Mouse (Mus musculus) neural tube, embryonic 11.5 days (tissue): ENCODE results near the gene Cyld. TPM values are rescaled to one million over a fixed set of nuclear protein-coding genes. Genes with fewer than 3 reads are reported as not detected.
"Not testable (repeated sequence)": the region's sequence is repeated elsewhere in the genome, so short reads cannot be mapped to it uniquely, and the experiment has no call there.

Source experiments
- ATAC-seq: fragments of 200-750 bp; cut with Nextera tagmentation; 2 replicates; pipeline ENCODE4 v1.8.0; 2017; ENCODE audit warnings: moderate number of reproducible peaks, mild to moderate bottlenecking, moderate TSS enrichment, moderate library complexity; ENCODE audit not compliant: insufficient read depth, low FRiP score, low TSS enrichment
- DNase-seq: peaks from one replicate; pipeline ENCODE4 v3.0.0-alpha.2; 2015; ENCODE audit warnings: low spot score
- H3K27ac ChIP-seq: fragments of 300-500 bp; sonication (generic); 2 replicates; pipeline ENCODE4 v1.5.1; 2014; ENCODE audit warnings: low read depth, mild to moderate bottlenecking, low read length
- H3K27me3 ChIP-seq: fragments of 300-500 bp; sonication (generic); 2 replicates; pipeline ENCODE4 v1.6.1; 2014; ENCODE audit warnings: mild to moderate bottlenecking, low read length, mixed read lengths; ENCODE audit not compliant: control insufficient read depth, insufficient read depth
- H3K36me3 ChIP-seq: fragments of 300-500 bp; sonication (generic); 2 replicates; pipeline ENCODE4 v1.6.1; 2014; ENCODE audit warnings: mild to moderate bottlenecking, low read length, moderate library complexity, mixed read lengths; ENCODE audit not compliant: control insufficient read depth, insufficient read depth
- H3K4me1 ChIP-seq: fragments of 300-500 bp; sonication (generic); 2 replicates; pipeline ENCODE4 v1.6.1; 2014; ENCODE audit warnings: low read length, mixed read lengths; ENCODE audit not compliant: control insufficient read depth, insufficient read depth
- H3K4me2 ChIP-seq: fragments of 300-500 bp; sonication (generic); 2 replicates; pipeline ENCODE4 v1.6.1; 2014; ENCODE audit warnings: low read depth, mild to moderate bottlenecking, moderate library complexity
- H3K4me3 ChIP-seq: fragments of 300-500 bp; sonication (generic); 2 replicates; pipeline ENCODE4 v1.5.1; 2014; ENCODE audit warnings: low read depth, low read length
- H3K9ac ChIP-seq: fragments of 300-500 bp; sonication (generic); 2 replicates; pipeline ENCODE4 v1.6.1; 2014; ENCODE audit warnings: mild to moderate bottlenecking, low read length
- H3K9me3 ChIP-seq: fragments of 300-500 bp; sonication (generic); 2 replicates; pipeline ENCODE4 v1.6.1; 2016; ENCODE audit warnings: low read length; ENCODE audit not compliant: control insufficient read depth
- WGBS: fragments of 180-500 bp; shearing (Covaris S2); extraction: QIAGEN DNeasy Blood & Tissue Kit; methylation state at CpG from one replicate; pipeline ENCODE4 v1.1.7; 2014; 5-methylcytosine and 5-hydroxymethylcytosine counted together
- polyA plus RNA-seq: library from polyadenylated mRNA; unstranded; fragments of >200 nt; fragmentation: Nextera tagmentation; extraction: Ambion mirVana; gene quantifications from 2 replicates; pipeline ENCODE4 v1.2.1, GENCODE M21; 2014

Gene Cyld
- 15.7 and 16.3 TPM in 2 replicates for polyA plus RNA-seq

DNA sequence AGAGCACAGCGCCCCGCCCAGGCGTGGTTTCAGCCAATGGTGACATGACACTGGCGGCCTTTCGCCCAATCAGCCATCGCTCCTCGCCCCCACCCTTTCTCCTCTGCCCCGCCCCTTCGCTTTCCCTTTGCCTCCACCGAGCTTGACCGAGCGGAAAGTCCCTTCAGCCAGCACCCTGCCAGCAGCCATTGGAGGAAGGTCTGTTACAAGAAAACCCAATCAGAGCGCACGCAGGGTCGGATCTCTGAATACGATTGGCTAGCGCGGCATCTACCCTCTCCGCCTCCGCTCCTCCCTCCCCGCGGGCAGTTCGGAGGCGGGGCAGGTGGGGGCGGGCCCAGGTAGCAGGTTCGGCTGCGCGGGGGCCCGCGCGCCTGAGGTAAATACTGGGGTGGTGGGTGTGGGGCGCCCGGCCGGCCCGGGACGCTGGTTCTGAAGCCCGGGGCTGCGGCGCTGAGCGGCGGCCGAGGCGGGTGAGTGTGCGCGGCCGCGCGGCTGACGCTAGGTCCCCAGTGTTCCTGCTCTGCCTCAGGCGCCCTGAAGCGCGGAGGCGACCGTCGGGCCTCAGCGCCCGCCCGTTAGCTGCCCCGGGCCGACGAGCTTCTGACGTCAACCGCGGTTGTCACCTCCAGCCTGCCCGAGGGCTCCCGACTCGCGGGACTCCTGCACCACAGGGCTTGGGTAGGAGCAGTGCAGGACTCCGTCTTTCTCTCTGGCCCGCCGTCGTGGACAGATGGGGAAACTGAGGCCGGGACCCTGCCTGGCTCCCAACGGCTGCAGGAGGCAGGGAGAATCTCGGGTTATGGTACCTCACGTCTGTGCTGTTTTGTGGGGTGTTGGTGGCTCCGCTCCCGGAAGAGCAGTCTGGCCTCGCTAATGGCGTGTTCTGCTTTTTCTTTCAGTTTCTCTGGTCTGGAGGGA lies at the start of gene Cyld:
Gene Cyld, plus strand, starts transcription at position 308 of the 921 bp plus-strand sequence.
- Histone ChIP-seq H3K4me2 (peak within 1 kb of the TSS; percentile 77), H3K9ac (peak within 1 kb of the TSS; percentile 65), H3K4me3 (peak within 1 kb of the TSS; percentile 68), H3K9me3 (no peaks in the 10 kb centered on the region), H3K36me3 (no peaks in the 10 kb centered on the region), H3K27me3 (no peaks in the 10 kb centered on the region), H3K4me1 (0 out of 2 replicates have a peak, but pooled peaks cover 5% of the 10 kb centered on the region), H3K27ac (no peak within 1 kb of the TSS)
- peak; percentile 99 for ATAC-seq
- DNase-seq = peak; percentile 98
- under 1% methylated on average over 80 of the region's 80 CpGs for WGBS

DNA sequence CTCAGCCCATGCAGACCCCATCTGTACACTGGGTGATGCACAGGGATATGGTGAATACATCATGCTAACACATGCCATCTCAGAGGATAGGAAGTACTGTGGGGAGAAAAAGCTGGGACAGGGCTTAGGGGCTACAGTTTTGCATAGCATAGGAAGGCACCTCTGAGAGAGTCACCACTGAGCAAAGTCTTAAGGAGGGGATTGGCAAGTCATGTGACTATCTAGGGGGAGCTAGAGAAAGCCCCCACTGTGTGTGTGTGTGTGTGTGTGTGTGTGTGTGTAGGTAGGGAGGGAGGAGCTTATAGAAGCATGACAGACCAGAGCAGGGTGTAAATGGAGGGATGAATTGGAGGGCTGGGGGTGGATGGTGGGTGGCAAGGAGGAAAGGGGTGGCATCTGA lies 48.5 kb upstream of the Cyld start:
- no peak for ATAC-seq

DNA sequence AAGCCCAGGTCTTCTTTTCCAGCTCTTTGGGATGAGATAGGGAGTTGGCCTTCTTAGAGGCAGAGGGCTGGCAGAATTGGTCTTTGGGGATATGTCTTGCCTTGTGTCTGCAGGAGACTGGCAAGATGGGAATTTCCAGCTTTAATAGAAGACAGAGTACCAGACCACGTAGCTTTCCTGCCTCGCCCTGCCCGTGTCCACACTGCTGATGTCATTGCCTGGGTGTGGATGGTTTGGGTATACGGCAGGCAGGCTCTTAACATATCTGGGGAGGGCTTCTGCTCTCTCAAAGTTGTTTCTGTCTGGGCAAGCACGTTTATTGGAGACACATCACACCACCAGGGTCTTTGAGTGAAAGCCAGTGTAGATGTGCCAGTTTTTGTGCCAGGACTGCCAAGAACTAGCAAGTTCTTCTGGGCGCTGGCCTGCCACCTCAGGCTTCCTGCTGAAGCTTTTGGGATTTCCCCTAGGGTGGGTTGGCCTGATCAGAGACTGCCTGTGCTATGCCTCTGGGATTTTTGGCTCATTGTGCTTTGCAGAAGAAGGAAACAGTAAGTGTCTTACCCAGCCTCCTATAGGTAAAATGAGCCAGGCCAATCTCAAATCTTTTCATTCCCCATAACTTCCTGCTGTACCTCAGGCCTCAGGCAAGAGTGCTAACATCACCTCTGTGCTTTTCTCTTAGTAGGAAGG lies 46.7 kb upstream of the Cyld start:
- H3K27me3 ChIP-seq = no peaks in the 10 kb centered on the region
- ATAC-seq = no peak

More for the DNA sequence above, 48.5 kb upstream of the Cyld start:
- DNase-seq = no peak
- Histone ChIP-seq H3K9ac (no peak overlapping the region), H3K4me3 (no peak overlapping the region), H3K36me3 (no peaks in the 10 kb centered on the region), H3K4me2 (no peak overlapping the region), H3K27ac (no peak overlapping the region), H3K9me3 (no peaks in the 10 kb centered on the region), H3K27me3 (no peaks in the 10 kb centered on the region), H3K4me1 (no peaks in the 10 kb centered on the region)

DNA sequence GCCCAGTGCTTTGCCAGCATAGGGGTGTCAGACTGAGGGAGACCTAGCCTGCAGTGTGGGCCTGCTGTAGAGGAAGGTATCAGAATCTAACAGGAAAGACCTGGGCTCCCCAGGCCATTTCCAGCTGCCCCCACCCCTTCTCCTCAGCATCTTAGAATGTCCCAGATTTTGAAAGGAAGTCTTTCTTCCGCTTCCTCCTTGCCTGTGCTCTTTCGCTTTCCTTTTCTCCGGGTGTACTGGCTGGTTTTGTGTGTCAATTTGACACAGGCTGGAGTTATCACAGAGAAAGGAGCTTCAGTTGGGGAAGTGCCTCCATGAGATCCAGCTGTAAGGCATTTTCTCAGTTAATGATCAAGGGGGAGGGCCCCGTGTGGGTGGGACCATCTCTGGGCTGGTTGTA lies 45.7 kb upstream of the Cyld start:
- not testable (repeated sequence) for H3K4me3 ChIP-seq, ATAC-seq, H3K27ac ChIP-seq, H3K9me3 ChIP-seq, H3K9ac ChIP-seq, H3K27me3 ChIP-seq, H3K4me2 ChIP-seq, H3K4me1 ChIP-seq, H3K36me3 ChIP-seq, DNase-seq
- 74% methylated on average over 4 of the region's 4 CpGs for WGBS

More for the DNA sequence above, 46.7 kb upstream of the Cyld start:
- Histone ChIP-seq H3K4me2 (no peak overlapping the region), H3K9ac (no peak overlapping the region), H3K4me3 (no peak overlapping the region), H3K9me3 (no peaks in the 10 kb centered on the region), H3K27ac (no peak overlapping the region), H3K36me3 (no peaks in the 10 kb centered on the region), H3K4me1 (no peaks in the 10 kb centered on the region)
- DNase-seq = no peak
- 78% methylated on average over 6 of the region's 6 CpGs for WGBS

DNA sequence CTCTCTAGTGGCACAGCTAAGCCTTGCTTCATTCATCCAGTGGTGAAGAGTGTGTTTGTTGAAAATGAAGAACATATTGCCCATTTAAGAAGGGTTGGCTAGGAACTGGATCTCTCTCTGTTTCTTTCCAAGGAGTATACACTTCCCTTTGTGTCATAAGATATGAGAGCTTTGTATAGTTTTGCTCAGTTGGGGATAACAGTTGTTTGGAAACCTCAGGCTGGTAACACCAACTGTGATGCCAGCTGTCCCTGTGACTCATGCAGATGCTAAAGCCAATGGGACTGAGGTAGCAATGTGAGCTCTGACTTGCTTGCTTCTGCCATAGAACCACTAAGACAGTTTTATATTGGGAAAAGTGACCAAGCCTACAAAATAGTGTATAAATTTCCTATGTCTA lies 41.5 kb upstream of the Cyld start:
- DNase-seq (no peak), ATAC-seq (no peak)
- Histone ChIP-seq H3K9ac (no peak overlapping the region), H3K9me3 (no peaks in the 10 kb centered on the region), H3K4me3 (no peak overlapping the region), H3K27ac (no peak overlapping the region), H3K27me3 (no peaks in the 10 kb centered on the region), H3K4me1 (no peaks in the 10 kb centered on the region), H3K4me2 (no peak overlapping the region), H3K36me3 (no peaks in the 10 kb centered on the region)

DNA sequence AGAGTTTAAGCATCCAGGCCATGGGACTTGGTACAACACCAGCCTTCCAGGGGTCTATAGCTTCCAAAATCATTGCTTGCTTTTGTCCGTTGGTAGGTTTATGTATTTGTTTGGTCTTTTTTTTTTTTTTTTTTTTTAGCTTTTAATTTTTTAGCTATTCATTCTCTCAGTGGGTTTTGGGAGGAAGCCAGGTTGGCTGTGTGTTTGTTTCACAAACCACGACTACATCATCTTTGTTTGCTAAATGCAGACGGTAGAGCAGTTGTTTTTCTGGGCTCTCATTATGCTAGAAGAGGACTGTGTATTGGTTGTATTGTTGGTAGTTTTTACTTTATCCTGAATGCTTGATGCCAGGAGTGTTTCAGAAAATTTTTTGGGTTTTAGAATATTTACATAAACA lies 37.0 kb upstream of the Cyld start:
- Histone ChIP-seq H3K9ac (no peak overlapping the region), H3K27ac (no peak overlapping the region), H3K36me3 (no peaks in the 10 kb centered on the region), H3K27me3 (no peaks in the 10 kb centered on the region), H3K9me3 (no peaks in the 10 kb centered on the region), H3K4me1 (no peaks in the 10 kb centered on the region), H3K4me3 (no peak overlapping the region), H3K4me2 (no peak overlapping the region)
- DNase-seq (no peak), ATAC-seq (no peak)
- 94% methylated on average over 3 of the region's 3 CpGs for WGBS

DNA sequence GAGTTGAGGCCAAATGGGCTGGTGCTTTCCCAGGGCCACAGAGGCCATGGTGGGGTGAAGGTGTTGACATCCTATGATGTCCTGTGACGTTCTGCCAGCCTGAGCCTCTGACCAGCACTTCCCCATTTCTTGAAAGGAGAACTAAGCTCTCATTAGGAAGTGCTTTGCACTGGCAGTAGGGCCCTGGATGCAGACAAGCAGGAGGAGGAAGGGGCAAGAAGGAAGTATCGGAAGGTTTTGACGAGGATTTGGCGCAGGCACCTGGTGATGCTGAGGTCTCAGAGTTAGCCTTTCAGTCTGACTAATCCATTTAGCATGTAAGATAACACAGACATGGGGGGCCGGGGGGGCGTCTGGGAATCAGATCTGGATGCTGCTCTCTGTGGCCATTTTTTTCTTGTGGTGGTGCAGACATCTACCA lies 34.4 kb upstream of the Cyld start:
- Histone ChIP-seq H3K27ac (no peak overlapping the region), H3K36me3 (no peaks in the 10 kb centered on the region), H3K9ac (no peak overlapping the region), H3K9me3 (no peaks in the 10 kb centered on the region), H3K27me3 (no peaks in the 10 kb centered on the region), H3K4me1 (no peaks in the 10 kb centered on the region), H3K4me2 (no peak overlapping the region), H3K4me3 (no peak overlapping the region)
- 81% methylated on average over 6 of the region's 6 CpGs for WGBS
- ATAC-seq (no peak), DNase-seq (no peak)

DNA sequence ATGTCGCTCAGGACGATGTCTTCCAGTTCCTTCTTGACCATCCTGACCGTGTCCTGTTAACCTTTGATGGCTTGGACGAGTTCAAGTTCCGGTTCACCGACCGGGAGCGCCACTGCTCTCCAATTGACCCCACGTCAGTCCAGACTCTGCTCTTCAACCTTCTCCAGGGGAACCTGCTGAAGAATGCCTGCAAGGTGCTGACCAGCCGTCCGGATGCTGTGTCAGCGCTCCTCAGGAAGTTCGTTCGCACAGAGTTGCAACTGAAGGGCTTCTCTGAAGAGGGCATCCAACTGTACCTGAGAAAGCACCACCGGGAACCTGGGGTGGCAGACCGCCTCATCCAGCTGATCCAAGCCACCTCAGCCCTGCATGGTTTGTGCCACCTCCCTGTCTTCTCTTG lies 32.7 kb upstream of the Cyld start:
- no peak overlapping the region for H3K4me3 ChIP-seq
- no peak for DNase-seq
- H3K27me3 ChIP-seq = no peaks in the 10 kb centered on the region
- 74% methylated on average over 16 of the region's 16 CpGs for WGBS
- H3K4me2 ChIP-seq = no peak overlapping the region
- H3K4me1 ChIP-seq = no peaks in the 10 kb centered on the region
- no peak overlapping the region for H3K27ac ChIP-seq
- H3K9ac ChIP-seq = no peak overlapping the region
- H3K9me3 ChIP-seq = no peaks in the 10 kb centered on the region
- no peak for ATAC-seq
- no peaks in the 10 kb centered on the region for H3K36me3 ChIP-seq
